Mouse (Mus musculus): ENCODE results near the gene Slfn8.

DNA sequence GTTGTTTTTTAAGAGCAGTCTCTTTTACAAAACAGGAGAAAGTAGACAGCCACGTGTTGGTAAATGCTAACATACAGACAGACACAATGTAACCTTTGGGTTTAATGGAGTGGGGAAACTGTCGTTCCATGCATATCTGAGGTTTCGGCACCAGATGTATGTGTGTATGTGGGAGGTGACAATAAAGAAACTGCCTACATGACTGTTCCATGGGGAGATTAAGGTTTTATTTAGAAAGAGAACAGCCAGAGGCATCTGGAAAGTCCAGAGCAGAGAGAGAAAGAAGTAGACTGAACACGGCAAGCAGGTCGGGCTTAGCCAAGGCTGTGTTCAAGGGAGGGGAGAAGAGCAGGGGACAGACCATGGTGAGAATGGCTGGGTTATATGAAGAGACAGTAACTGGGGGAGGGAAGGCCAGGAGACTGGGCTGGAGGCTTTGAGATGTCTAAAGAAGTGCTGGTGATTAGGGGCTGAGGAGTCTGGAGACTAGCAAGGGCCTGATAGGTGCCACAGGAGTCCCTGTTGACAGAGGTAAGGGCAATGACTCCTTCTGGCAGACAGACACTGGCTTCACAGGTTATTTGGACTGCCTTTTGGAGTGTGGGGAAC lies 39.9 kb upstream of the Slfn8 start:
- TF ChIP-seq CTCF (IDR thresholded peaks at IDR 0.05; ENCODE audit: borderline replicate concordance, insufficient read depth, low read depth, low read length): no peak
- TF ChIP-seq POLR2A (IDR thresholded peaks at IDR 0.05; ENCODE audit: borderline replicate concordance, insufficient read depth, low read length): no peak

Data from cerebellum, adult 2 months (tissue).